Mouse (Mus musculus): ENCODE data around the gene Gm10382. TPM values are rescaled to one million over a fixed set of nuclear protein-coding genes. Genes with fewer than 3 reads are reported as not detected.

Gm10382 gene
- under 1 TPM; 0.51 to 0.73 TPM for polyA plus RNA-seq (2012; fragmentation: generic; extraction: Trizol)

GRCm38 (mm10) chr5:125389131-125389578 lies at the start of gene Gm10382:
TSS of gene Gm10382 (plus strand) at chr5:125389322.

GRCm38 (mm10) chr5:125340547-125341262 lies 48.4 kb upstream of the Gm10382 start, which contains the start of gene Scarb1:
TSS of gene Scarb1 (minus strand) at chr5:125341094.

GRCm38 (mm10) chr5:125389579-125390441 lies 688 bp downstream of the Gm10382 start, which contains the start of gene Ubc:
TSS of gene Ubc (minus strand) at chr5:125390202.

GRCm38 (mm10) chr5:125433793-125434337 lies 44.7 kb downstream of the Gm10382 start, which contains the start of gene Dhx37:
TSS of gene Dhx37 (minus strand) at chr5:125434121.

Other genes starting within 250 kb of the Gm10382 start
- 10 to 100 TPM; 26.2 to 99.3 TPM for gene Ncor2, start 210.1 kb upstream of the Gm10382 start, polyA plus RNA-seq (2012; fragmentation: generic; extraction: Trizol)
- 10 to 100 TPM; 11.4 to 18.7 TPM for gene Scarb1, start 48.2 kb upstream of the Gm10382 start, polyA plus RNA-seq (2012; fragmentation: generic; extraction: Trizol)
- 100 to 1,000 TPM; 394 to 918 TPM for gene Ubc, start 880 bp downstream of the Gm10382 start, polyA plus RNA-seq (2012; fragmentation: generic; extraction: Trizol)
- 10 to 100 TPM; 15.4 to 16.5 TPM for gene Dhx37, start 44.8 kb downstream of the Gm10382 start, polyA plus RNA-seq (2012; fragmentation: generic; extraction: Trizol)
- gene Bri3bp, start 52.2 kb downstream of the Gm10382 start, polyA plus RNA-seq (2012; fragmentation: generic; extraction: Trizol) = 10 to 100 TPM; 17.7 to 27.6 TPM
- 10 to 100 TPM; 26.6 to 42.1 TPM for gene Aacs, start 86.5 kb downstream of the Gm10382 start, polyA plus RNA-seq (2012; fragmentation: generic; extraction: Trizol)
- under 1 TPM in 1 of 2 experiments, not detected in 1; 0.01 TPM for gene Tmem132b, start 142.5 kb downstream of the Gm10382 start, polyA plus RNA-seq (2012; fragmentation: generic; extraction: Trizol)